Mouse (Mus musculus) right cerebral cortex, adult 18-20 months (tissue): ENCODE results near the gene Zfp976.
A peak's percentile ranks its signal among the peaks of the same experiment; 100 is the strongest.
"Not testable (repeated sequence)": the region's sequence is repeated elsewhere in the genome, so short reads cannot be mapped to it uniquely, and the experiment has no call there.

Experiments used
- DNase-seq: peaks from one replicate; pipeline ENCODE4 v3.0.0; 2022; ENCODE audit warnings: mixed read lengths

The Zfp976 gene

GRCm38 (mm10) chr7:42642152-42643115 is at the start of gene Zfp976:
TSS of gene Zfp976 (minus strand) at chr7:42642588.
- DNase-seq, result peak; percentile 63

- not testable (repeated sequence) for DNase-seq
Measured at GRCm38 (mm10) chr7:42680081-42680480, 37.7 kb upstream of the Zfp976 start.

GRCm38 (mm10) chr7:42679646-42680045 is 37.3 kb upstream of the Zfp976 start:
- DNase-seq, result not testable (repeated sequence)

- DNase-seq, result not testable (repeated sequence)
Measured at GRCm38 (mm10) chr7:42660140-42660539, 17.8 kb upstream of the Zfp976 start.

- not testable (repeated sequence) for DNase-seq
Measured at GRCm38 (mm10) chr7:42655211-42655610, 12.8 kb upstream of the Zfp976 start.

- DNase-seq, result not testable (repeated sequence)
Measured at GRCm38 (mm10) chr7:42643120-42643620, 782 bp upstream of the Zfp976 start.

GRCm38 (mm10) chr7:42631031-42631430 is 11.4 kb downstream of the Zfp976 start:
- DNase-seq, result not testable (repeated sequence)

GRCm38 (mm10) chr7:42595666-42596065 is 46.7 kb downstream of the Zfp976 start:
- DNase-seq, result not testable (repeated sequence)

- DNase-seq, result not testable (repeated sequence)
Measured at GRCm38 (mm10) chr7:42592413-42592812, 50.0 kb downstream of the Zfp976 start, which contains the start of gene Zfp977. TSS of gene Zfp977 (minus strand) at chr7:42592547.

GRCm38 (mm10) chr7:42591311-42591710 is 51.1 kb downstream of the Zfp976 start:
- not testable (repeated sequence) for DNase-seq

GRCm38 (mm10) chr7:42578488-42578887 is 63.9 kb downstream of the Zfp976 start, which contains the start of gene Gm21028:
TSS of gene Gm21028 (minus strand) at chr7:42578588.
- DNase-seq, result no peak
